Mouse (Mus musculus) hindbrain, embryonic 14.5 days (tissue): ENCODE results near the gene Vps35l. TPM values are rescaled to one million over a fixed set of nuclear protein-coding genes. Genes with fewer than 3 reads are reported as not detected.
A peak's percentile ranks its signal among the peaks of the same experiment; 100 is the strongest.

ENCODE experiments used
- ATAC-seq: fragments of 200-750 bp; cut with Nextera tagmentation; 2 replicates; pipeline ENCODE4 v1.8.0; 2017; ENCODE audit warnings: moderate number of reproducible peaks, mild to moderate bottlenecking, moderate TSS enrichment, moderate library complexity; ENCODE audit not compliant: low FRiP score
- DNase-seq: peaks from one replicate; pipeline ENCODE4 v3.0.0-alpha.2; 2015; ENCODE audit warnings: low spot score
- H3K27ac ChIP-seq: fragments of 300-500 bp; sonication (generic); 2 replicates; pipeline ENCODE4 v1.5.1; 2014; ENCODE audit warnings: mild to moderate bottlenecking, moderate library complexity
- H3K27me3 ChIP-seq: fragments of 300-500 bp; sonication (generic); 2 replicates; pipeline ENCODE4 v1.6.1; 2014; ENCODE audit warnings: mild to moderate bottlenecking, low read length, mixed read lengths; ENCODE audit not compliant: control insufficient read depth, insufficient read depth
- H3K36me3 ChIP-seq: fragments of 300-500 bp; sonication (generic); replicated peaks from 2 replicates; pipeline ENCODE4 v1.6.1; 2014; ENCODE audit not compliant: control insufficient read depth, insufficient read depth
- H3K4me1 ChIP-seq: fragments of 300-500 bp; sonication (generic); replicated peaks from 2 replicates; pipeline ENCODE4 v1.6.1; 2014; ENCODE audit warnings: antibody characterized with exemption, low read length, mixed read lengths; ENCODE audit not compliant: control insufficient read depth, insufficient read depth
- H3K4me2 ChIP-seq: fragments of 300-500 bp; sonication (generic); replicated peaks from 2 replicates; pipeline ENCODE4 v1.6.1; 2014; ENCODE audit warnings: mild to moderate bottlenecking, moderate library complexity
- H3K4me3 ChIP-seq: fragments of 300-500 bp; sonication (generic); replicated peaks from 2 replicates; pipeline ENCODE4 v1.5.1; 2014; ENCODE audit warnings: mild to moderate bottlenecking, low read length
- H3K9ac ChIP-seq: fragments of 300-500 bp; sonication (generic); 2 replicates; pipeline ENCODE4 v1.6.1; 2014
- H3K9me3 ChIP-seq: fragments of 300-500 bp; sonication (generic); 2 replicates; pipeline ENCODE4 v1.6.1; 2016; ENCODE audit warnings: low read length; ENCODE audit not compliant: control insufficient read depth
- WGBS: fragments of 180-500 bp; shearing (Covaris S2); extraction: QIAGEN DNeasy Blood & Tissue Kit; methylation state at CpG from one replicate; pipeline ENCODE4 v1.1.7; 2014; 5-methylcytosine and 5-hydroxymethylcytosine counted together
- polyA plus RNA-seq: library from polyadenylated mRNA; unstranded; fragments of >200 nt; fragmentation: Nextera tagmentation; extraction: Ambion mirVana; gene quantifications from 2 replicates; pipeline ENCODE4 v1.2.1, GENCODE M21; 2014

The Vps35l gene
- polyA plus RNA-seq, 1 experiment from 2014 or later, result 93.9 TPM

DNA sequence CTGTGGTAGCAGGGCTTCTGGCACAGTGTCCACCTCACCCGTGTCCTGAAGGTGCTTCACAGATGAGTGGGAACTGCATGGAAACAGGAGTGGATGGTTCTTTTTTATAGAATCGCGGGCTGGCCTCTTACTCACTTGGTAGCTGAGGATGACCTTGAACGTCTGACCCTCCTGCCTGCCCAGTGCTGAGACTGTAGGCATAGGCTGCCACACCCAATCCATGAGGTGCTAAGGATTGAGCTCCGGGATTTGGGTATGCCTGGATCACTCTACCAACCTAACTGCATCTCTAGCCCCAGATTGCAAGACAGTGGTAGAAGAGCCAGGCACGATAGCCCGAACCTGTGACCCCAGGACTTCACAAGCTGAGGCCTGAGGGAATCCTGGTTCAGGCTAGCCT, 77.7 kb downstream of the Vps35l start:
- H3K27me3 ChIP-seq, result no peaks in the 10 kb centered on the region
- 93% methylated on average over 7 of the region's 7 CpGs for WGBS
- ATAC-seq (no peak), DNase-seq (no peak)
- no peak overlapping the region for H3K4me2 ChIP-seq
- H3K4me1 ChIP-seq, result no peaks in the 10 kb centered on the region
- H3K36me3 ChIP-seq, result peaks cover 61% of the 10 kb centered on the region
- H3K9me3 ChIP-seq, result no peaks in the 10 kb centered on the region
- no peak overlapping the region for H3K4me3 ChIP-seq
- no peak overlapping the region for H3K9ac ChIP-seq
- no peak overlapping the region for H3K27ac ChIP-seq

DNA sequence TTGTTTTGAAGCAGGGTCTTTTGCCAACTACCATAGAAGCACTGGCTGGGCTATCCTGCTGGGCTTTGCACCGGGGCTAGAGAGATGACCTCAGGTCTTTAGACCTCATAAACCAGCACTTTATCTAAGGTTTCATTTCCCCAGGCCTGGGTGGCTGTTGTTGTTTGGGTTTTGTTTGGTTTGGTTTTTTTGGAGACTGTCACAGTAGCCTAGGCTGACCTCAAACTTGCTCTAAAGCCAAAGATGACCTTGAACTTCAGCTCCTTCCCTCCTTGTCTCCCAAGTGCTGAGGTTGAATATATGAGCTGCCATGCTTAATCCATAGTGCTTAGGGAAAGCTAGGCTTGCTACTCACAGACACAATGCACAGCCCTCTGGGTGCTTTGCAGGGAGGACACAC, 79.6 kb downstream of the Vps35l start:
- no peak overlapping the region for H3K4me3 ChIP-seq
- H3K36me3 ChIP-seq, result peaks cover 50% of the 10 kb centered on the region
- no peak overlapping the region for H3K4me2 ChIP-seq
- no peak for ATAC-seq
- no peaks in the 10 kb centered on the region for H3K4me1 ChIP-seq
- DNase-seq, result no peak
- no peaks in the 10 kb centered on the region for H3K27me3 ChIP-seq
- H3K9ac ChIP-seq, result no peak overlapping the region
- no peaks in the 10 kb centered on the region for H3K9me3 ChIP-seq
- H3K27ac ChIP-seq, result no peak overlapping the region
- WGBS, result 86% methylated on average over 1 of the region's 1 CpGs

DNA sequence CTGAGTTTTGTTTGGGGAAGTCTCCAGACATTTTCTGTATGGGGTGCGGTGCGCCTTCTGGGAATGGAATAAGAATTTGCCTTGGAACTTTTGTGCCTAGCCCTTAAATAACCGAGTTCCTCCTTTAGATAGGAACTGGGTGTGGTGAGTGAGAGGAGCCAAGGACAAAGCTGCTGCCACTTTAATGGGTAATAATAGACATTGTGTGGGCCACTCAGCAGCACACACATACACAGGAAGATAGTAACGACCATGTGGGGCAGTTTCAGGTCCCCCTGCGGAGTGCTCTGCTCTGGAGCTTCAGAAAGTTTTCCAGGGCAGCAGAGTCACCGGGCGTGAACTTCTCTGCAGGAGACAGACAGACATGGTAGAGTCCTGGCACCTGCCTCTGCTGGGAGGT, 81.3 kb downstream of the Vps35l start:
- no peak overlapping the region for H3K4me3 ChIP-seq
- WGBS, result 74% methylated on average over 7 of the region's 7 CpGs
- peaks cover 46% of the 10 kb centered on the region for H3K36me3 ChIP-seq
- H3K4me1 ChIP-seq, result no peaks in the 10 kb centered on the region
- no peak overlapping the region for H3K4me2 ChIP-seq
- no peaks in the 10 kb centered on the region for H3K9me3 ChIP-seq
- H3K27ac ChIP-seq, result no peak overlapping the region
- no peak overlapping the region for H3K9ac ChIP-seq
- no peak for ATAC-seq
- no peaks in the 10 kb centered on the region for H3K27me3 ChIP-seq
- DNase-seq, result no peak

DNA sequence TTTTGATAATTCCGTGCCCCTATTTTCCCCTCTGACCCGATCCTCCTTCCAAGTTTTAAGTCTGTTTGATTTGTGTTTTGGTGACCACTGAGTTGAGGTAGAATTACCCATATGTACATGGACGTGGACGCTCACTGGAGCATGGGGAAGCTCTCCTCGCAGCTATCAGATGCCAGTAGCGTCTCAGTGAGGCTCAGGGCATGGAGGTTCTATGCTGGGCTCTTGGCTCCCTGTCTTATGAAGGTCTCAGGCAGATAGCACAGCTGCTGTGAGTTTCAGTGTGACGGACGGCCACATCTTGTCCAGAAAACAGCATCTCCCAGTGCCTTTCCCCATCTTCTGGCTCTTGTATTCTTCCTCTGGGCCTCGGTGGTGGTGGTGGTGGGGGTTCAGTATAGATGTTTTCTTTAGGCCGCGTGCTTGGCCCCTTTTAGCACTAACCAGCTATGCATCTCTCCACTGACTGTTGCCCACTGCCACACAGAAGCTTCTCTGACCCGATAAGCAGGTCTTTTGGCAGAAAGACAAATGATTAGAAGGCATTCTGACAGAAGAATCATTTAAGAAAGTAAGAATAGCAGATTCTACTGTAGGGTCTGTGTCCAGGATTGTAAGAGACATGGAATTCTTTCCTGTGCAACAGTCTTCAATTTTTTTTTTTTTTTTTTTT, 82.0 kb downstream of the Vps35l start:
- 93% methylated on average over 12 of the region's 12 CpGs for WGBS
- Histone ChIP-seq H3K4me3 (no peak overlapping the region), H3K27ac (no peak overlapping the region), H3K36me3 (peaks cover 46% of the 10 kb centered on the region), H3K9me3 (no peaks in the 10 kb centered on the region), H3K27me3 (no peaks in the 10 kb centered on the region), H3K4me2 (no peak overlapping the region), H3K4me1 (no peaks in the 10 kb centered on the region), H3K9ac (no peak overlapping the region)
- ATAC-seq, result no peak
- no peak for DNase-seq

DNA sequence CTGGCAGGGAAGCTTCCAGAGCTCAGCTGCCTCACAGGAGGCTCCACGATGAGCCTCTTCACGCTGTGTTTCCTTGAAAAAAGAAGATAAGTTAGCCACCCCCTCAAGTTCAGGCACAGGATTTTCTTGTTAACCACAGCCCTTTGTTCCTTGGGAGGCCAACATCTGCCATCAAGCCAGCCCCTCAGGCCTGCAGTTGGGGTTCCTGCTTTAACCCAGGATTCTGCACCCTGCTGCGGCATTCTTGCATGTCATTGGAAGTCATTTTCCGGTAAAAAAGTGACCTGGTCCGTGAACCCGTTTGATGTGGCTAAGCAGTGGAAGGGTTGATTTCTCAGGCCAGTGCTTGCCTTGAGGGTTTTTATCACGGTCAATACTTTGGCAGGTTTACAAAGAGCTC, 84.4 kb downstream of the Vps35l start:
- WGBS, result 46% methylated on average over 7 of the region's 7 CpGs
- Histone ChIP-seq H3K27me3 (no peaks in the 10 kb centered on the region), H3K36me3 (peaks cover 51% of the 10 kb centered on the region), H3K9me3 (no peaks in the 10 kb centered on the region), H3K4me2 (no peak overlapping the region), H3K4me3 (no peak overlapping the region), H3K27ac (no peak overlapping the region), H3K9ac (no peak overlapping the region), H3K4me1 (no peaks in the 10 kb centered on the region)
- ATAC-seq, result no peak
- no peak for DNase-seq

DNA sequence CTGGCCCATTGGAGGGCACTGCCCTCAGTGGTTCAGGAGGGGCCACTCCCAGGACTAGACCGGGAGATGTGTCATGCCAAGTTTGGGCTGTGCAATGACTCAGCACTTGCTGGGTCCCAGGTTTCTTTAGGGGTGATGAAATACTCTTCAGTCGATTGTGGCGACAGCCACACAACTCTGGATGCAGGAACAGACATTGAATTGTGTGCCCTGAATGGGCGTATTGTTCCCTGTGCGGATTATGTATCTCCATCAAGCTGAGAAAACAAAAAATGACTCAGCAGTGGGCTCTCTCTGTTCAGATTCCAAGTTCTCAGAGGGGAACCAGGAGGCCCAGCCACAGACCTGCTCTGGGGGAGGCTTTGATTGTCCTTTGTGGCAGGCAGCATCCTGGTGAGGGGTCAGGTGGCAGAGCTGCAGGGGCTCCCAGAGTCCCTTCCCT, 88.0 kb downstream of the Vps35l start:
- peaks cover 54% of the 10 kb centered on the region for H3K36me3 ChIP-seq
- ATAC-seq (peak; percentile 51; the same call in 1 of the 2 replicates), DNase-seq (no peak)
- H3K4me1 ChIP-seq, result no peaks in the 10 kb centered on the region
- WGBS, result 36% methylated on average over 5 of the region's 5 CpGs
- no peak overlapping the region for H3K4me2 ChIP-seq
- no peak overlapping the region for H3K27ac ChIP-seq
- no peaks in the 10 kb centered on the region for H3K9me3 ChIP-seq
- no peak overlapping the region for H3K9ac ChIP-seq
- H3K27me3 ChIP-seq, result no peaks in the 10 kb centered on the region
- no peak overlapping the region for H3K4me3 ChIP-seq

DNA sequence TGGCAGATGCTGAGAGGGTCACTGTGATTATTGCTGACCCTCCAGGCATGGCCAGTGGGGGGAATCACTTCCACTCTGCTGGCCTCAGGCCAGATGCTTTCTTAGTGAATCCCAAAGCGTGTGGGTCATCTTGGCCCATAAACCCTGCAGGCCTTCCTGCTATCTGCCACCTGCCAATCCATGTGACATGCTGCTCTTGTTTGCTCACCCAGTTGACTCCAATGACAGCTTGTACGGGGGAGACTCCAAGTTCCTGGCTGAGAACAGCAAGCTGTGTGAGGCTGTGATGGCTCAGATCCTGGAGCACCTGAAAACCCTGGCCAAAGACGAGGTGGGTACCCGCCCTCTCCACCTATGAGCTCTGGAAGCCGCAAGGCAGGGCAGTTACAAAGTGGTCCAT, 97.9 kb downstream of the Vps35l start:
- Histone ChIP-seq H3K4me1 (no peaks in the 10 kb centered on the region), H3K4me3 (no peak overlapping the region), H3K9me3 (no peaks in the 10 kb centered on the region), H3K9ac (no peak overlapping the region), H3K27ac (no peak overlapping the region), H3K4me2 (no peak overlapping the region), H3K27me3 (no peaks in the 10 kb centered on the region), H3K36me3 (peaks cover 99% of the 10 kb centered on the region)
- WGBS, result 97% methylated on average over 5 of the region's 5 CpGs
- ATAC-seq (no peak), DNase-seq (no peak)

DNA sequence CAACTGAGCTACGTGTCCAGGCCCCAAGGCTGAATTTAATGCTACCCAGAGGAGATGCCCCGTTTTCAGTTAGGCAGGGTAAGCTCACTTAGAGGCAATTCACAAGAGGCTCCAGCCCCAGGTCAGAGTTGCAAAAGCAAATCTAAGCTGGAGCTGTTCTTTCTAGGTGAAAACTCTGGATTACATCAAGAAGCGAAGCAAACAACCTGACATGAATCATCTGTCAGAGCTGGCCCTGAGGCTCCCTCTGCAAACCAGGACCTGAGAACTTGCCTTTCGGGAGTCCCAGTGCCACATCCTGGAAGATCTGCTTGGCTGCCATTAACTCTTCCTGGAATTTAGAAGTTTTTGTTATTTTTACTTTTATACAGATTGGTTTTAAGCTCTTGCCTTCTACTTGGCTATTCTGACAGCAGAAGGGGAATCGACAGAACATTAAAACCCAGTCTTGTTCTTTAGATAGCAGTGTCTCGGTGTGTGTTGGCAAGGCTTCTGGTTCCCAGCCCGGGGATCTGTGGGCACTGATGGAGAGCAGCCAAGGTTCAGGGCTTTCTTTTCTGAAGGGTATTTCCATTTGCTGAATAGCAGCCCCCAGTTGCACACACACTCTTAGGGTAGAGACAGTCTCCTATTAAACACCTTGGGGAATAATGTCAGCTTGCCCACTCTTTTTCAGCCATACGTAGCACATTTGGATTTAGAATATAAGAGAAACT, 101.2 kb downstream of the Vps35l start:
- no peak overlapping the region for H3K9ac ChIP-seq
- ATAC-seq, result no peak; the same call in 1 of the 2 replicates
- no peaks in the 10 kb centered on the region for H3K9me3 ChIP-seq
- H3K4me3 ChIP-seq, result no peak overlapping the region
- no peak for DNase-seq
- H3K4me2 ChIP-seq, result no peak overlapping the region
- no peak overlapping the region for H3K27ac ChIP-seq
- no peaks in the 10 kb centered on the region for H3K4me1 ChIP-seq
- peaks cover 99% of the 10 kb centered on the region for H3K36me3 ChIP-seq
- 74% methylated on average over 8 of the region's 8 CpGs for WGBS
- H3K27me3 ChIP-seq, result no peaks in the 10 kb centered on the region

DNA sequence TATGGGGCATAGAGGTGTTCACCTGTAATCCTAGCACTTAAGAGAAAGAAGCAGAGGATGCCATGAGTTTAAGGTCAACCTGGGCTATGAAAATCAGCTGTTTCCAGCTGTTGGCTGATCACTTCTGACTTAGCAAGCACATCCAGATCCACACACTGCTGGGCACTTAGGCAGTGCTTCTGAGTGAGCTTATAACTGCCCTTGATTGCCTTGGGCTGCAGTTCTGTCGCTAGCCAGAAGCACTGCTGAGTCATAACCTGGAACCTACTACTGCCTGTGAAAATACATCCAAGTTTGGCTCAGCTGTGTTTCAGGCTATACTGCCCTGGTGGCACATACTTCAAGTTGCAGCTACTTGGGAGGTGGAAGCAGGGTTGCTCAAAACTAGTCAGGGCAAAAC, 101.8 kb downstream of the Vps35l start:
- no peaks in the 10 kb centered on the region for H3K9me3 ChIP-seq
- no peaks in the 10 kb centered on the region for H3K4me1 ChIP-seq
- H3K4me2 ChIP-seq, result no peak overlapping the region
- ATAC-seq (peak; percentile 57; the same call in 1 of the 2 replicates), DNase-seq (no peak)
- H3K9ac ChIP-seq, result no peak overlapping the region
- WGBS, result 71% methylated on average over 1 of the region's 1 CpGs
- no peak overlapping the region for H3K4me3 ChIP-seq
- H3K36me3 ChIP-seq, result peaks cover 99% of the 10 kb centered on the region
- no peak overlapping the region for H3K27ac ChIP-seq
- no peaks in the 10 kb centered on the region for H3K27me3 ChIP-seq
